Mouse (Mus musculus): ENCODE measurements around the gene Arhgap44. TPM values are rescaled to one million over a fixed set of nuclear protein-coding genes. Genes with fewer than 3 reads are reported as not detected.

Gene Arhgap44
- polyA plus RNA-seq, 1 experiment = 7.5 TPM

DNA sequence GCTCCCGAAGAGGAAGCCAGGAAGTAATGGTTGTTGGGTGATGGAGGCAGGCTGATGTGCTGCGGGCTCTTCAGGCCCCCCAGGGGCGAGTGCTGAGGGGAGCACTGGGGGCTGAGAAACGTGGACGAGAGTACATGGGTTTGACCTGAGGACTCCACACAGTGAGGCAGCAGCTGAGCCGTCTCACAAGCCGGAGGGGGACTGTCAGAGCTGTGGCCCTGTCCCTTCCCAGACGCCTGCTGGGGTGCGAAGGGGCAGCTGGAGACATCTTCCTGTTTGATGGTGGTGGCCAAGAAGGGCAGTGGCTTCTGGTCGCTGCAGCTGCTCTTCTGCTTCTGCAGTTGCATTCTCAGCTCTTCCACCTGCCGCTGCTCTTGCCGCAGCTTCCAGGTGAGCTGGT is 24.2 kb upstream of the Arhgap44 start:
- no peaks in the 10 kb centered on the region for H3K36me3 ChIP-seq (ENCODE audit: control insufficient read depth, insufficient read depth)
- H3K4me2 ChIP-seq (ENCODE audit: low read depth) = no peak overlapping the region
- H3K79me2 ChIP-seq (ENCODE audit: control insufficient read depth, insufficient read depth) = no peaks in the 10 kb centered on the region
- H3ac ChIP-seq (ENCODE audit: control insufficient read depth, insufficient read length) = no peak overlapping the region
- H3K27me3 ChIP-seq (ENCODE audit: control insufficient read depth, insufficient read depth, insufficient read length) = no peaks in the 10 kb centered on the region
- no peak for TF ChIP-seq POLR2AphosphoS2 (IDR thresholded peaks at IDR 0.05; ENCODE audit: insufficient read length, low read depth)
- TF ChIP-seq MAX (IDR thresholded peaks at IDR 0.05; ENCODE audit: low read depth) = no peak
- no peak for TF ChIP-seq USF1 (IDR thresholded peaks at IDR 0.05; ENCODE audit: low read depth)
- no peak for TF ChIP-seq MYOG (IDR thresholded peaks at IDR 0.05; ENCODE audit: control insufficient read depth in 1 of 3, insufficient read depth in 1 of 3, insufficient read length in 2 of 3, low read depth in 2 of 3)
- TF ChIP-seq POLR2A (IDR thresholded peaks at IDR 0.05; ENCODE audit: insufficient read length, low read depth) = no peak
- no peak for TF ChIP-seq TCF12 (IDR thresholded peaks at IDR 0.05; ENCODE audit: insufficient read depth, poor library complexity, severe bottlenecking)
- TF ChIP-seq TCF3 (IDR thresholded peaks at IDR 0.05; ENCODE audit: insufficient read length, low read depth) = no peak
- no peak for TF ChIP-seq SRF (IDR thresholded peaks at IDR 0.05; ENCODE audit: control insufficient read depth, insufficient read length, low read depth)
- TF ChIP-seq REST (IDR thresholded peaks at IDR 0.05; ENCODE audit: insufficient read depth, insufficient read length) = no peak
- TF ChIP-seq CEBPB (IDR thresholded peaks at IDR 0.05; ENCODE audit: insufficient read depth, poor library complexity, severe bottlenecking) = no peak
- TF ChIP-seq E2F4 (IDR thresholded peaks at IDR 0.05; ENCODE audit: insufficient read depth) = no peak
- no peak for TF ChIP-seq MYOD1 (IDR thresholded peaks at IDR 0.05; ENCODE audit: control insufficient read depth in 1 of 3, insufficient read length in 2 of 3, low read depth in 2 of 3)
- H3K4me3 ChIP-seq = no peak overlapping the region

GRCm38 (mm10) chr11:65185114-65185513 is 22.4 kb upstream of the Arhgap44 start:
- Histone ChIP-seq H3ac (ENCODE audit: control insufficient read depth, insufficient read length) (no peak overlapping the region), H3K79me2 (ENCODE audit: control insufficient read depth, insufficient read depth) (no peaks in the 10 kb centered on the region), H3K4me3 (no peak overlapping the region), H3K4me2 (ENCODE audit: low read depth) (no peak overlapping the region), H3K36me3 (ENCODE audit: control insufficient read depth, insufficient read depth) (no peaks in the 10 kb centered on the region), H3K27me3 (ENCODE audit: control insufficient read depth, insufficient read depth, insufficient read length) (no peaks in the 10 kb centered on the region)
- TF ChIP-seq MYOD1 (IDR thresholded peaks at IDR 0.05; ENCODE audit: control insufficient read depth in 1 of 3, insufficient read length in 2 of 3, low read depth in 2 of 3) (no peak), TCF12 (IDR thresholded peaks at IDR 0.05; ENCODE audit: insufficient read depth, poor library complexity, severe bottlenecking) (no peak), MYOG (IDR thresholded peaks at IDR 0.05; ENCODE audit: control insufficient read depth in 1 of 3, insufficient read depth in 1 of 3, insufficient read length in 2 of 3, low read depth in 2 of 3) (no peak), USF1 (IDR thresholded peaks at IDR 0.05; ENCODE audit: low read depth) (no peak), SRF (IDR thresholded peaks at IDR 0.05; ENCODE audit: control insufficient read depth, insufficient read length, low read depth) (no peak), CEBPB (IDR thresholded peaks at IDR 0.05; ENCODE audit: insufficient read depth, poor library complexity, severe bottlenecking) (no peak), E2F4 (IDR thresholded peaks at IDR 0.05; ENCODE audit: insufficient read depth) (no peak), REST (IDR thresholded peaks at IDR 0.05; ENCODE audit: insufficient read depth, insufficient read length) (no peak), POLR2AphosphoS2 (IDR thresholded peaks at IDR 0.05; ENCODE audit: insufficient read length, low read depth) (no peak), POLR2A (IDR thresholded peaks at IDR 0.05; ENCODE audit: insufficient read length, low read depth) (no peak)

GRCm38 (mm10) chr11:65170121-65170750 is 7.5 kb upstream of the Arhgap44 start:
- Histone ChIP-seq H3ac (ENCODE audit: control insufficient read depth, insufficient read length) (no peak overlapping the region), H3K27me3 (ENCODE audit: control insufficient read depth, insufficient read depth, insufficient read length) (peaks cover 6% of the 10 kb centered on the region), H3K4me2 (ENCODE audit: low read depth) (no peak overlapping the region), H3K79me2 (ENCODE audit: control insufficient read depth, insufficient read depth) (no peaks in the 10 kb centered on the region), H3K4me3 (no peak overlapping the region), H3K36me3 (ENCODE audit: control insufficient read depth, insufficient read depth) (no peaks in the 10 kb centered on the region)
- TF ChIP-seq USF1 (IDR thresholded peaks at IDR 0.05; ENCODE audit: low read depth) = no peak
- TF ChIP-seq POLR2AphosphoS2 (IDR thresholded peaks at IDR 0.05; ENCODE audit: insufficient read length, low read depth) = no peak
- TF ChIP-seq REST (IDR thresholded peaks at IDR 0.05; ENCODE audit: insufficient read depth, insufficient read length) = no peak
- no peak for TF ChIP-seq MYOG (IDR thresholded peaks at IDR 0.05; ENCODE audit: control insufficient read depth in 1 of 3, insufficient read depth in 1 of 3, insufficient read length in 2 of 3, low read depth in 2 of 3)
- no peak for TF ChIP-seq TCF3 (IDR thresholded peaks at IDR 0.05; ENCODE audit: insufficient read length, low read depth)
- TF ChIP-seq MAX (IDR thresholded peaks at IDR 0.05; ENCODE audit: low read depth) = no peak
- no peak for TF ChIP-seq E2F4 (IDR thresholded peaks at IDR 0.05; ENCODE audit: insufficient read depth)
- TF ChIP-seq SRF (IDR thresholded peaks at IDR 0.05; ENCODE audit: control insufficient read depth, insufficient read length, low read depth) = no peak
- no peak for TF ChIP-seq POLR2A (IDR thresholded peaks at IDR 0.05; ENCODE audit: insufficient read length, low read depth)

- no peaks in the 10 kb centered on the region for H3K36me3 ChIP-seq (ENCODE audit: control insufficient read depth, insufficient read depth)
- H3K79me2 ChIP-seq (ENCODE audit: control insufficient read depth, insufficient read depth) = peaks cover 7% of the 10 kb centered on the region
- H3K27me3 ChIP-seq (ENCODE audit: control insufficient read depth, insufficient read depth, insufficient read length) = peaks cover 6% of the 10 kb centered on the region
- peak in 1 of 3 experiments; percentile 13 for TF ChIP-seq MYOG (IDR thresholded peaks at IDR 0.05; ENCODE audit: control insufficient read depth in 1 of 3, insufficient read depth in 1 of 3, insufficient read length in 2 of 3, low read depth in 2 of 3)
- no peak for TF ChIP-seq CEBPB (IDR thresholded peaks at IDR 0.05; ENCODE audit: insufficient read depth, poor library complexity, severe bottlenecking)
- peak overlapping the region; percentile 31 for H3K4me3 ChIP-seq
- H3ac ChIP-seq (ENCODE audit: control insufficient read depth, insufficient read length) = peak overlapping the region; percentile 41
- H3K4me2 ChIP-seq (ENCODE audit: low read depth) = peak overlapping the region; percentile 98
These were observed 637 bp downstream of the Arhgap44 start for GRCm38 (mm10) chr11:65161881-65162766.

All from myocyte (in vitro differentiated cells).